Comparison of ENCODE assay signal across 8 mouse cellular contexts in the genomic region with DNA sequence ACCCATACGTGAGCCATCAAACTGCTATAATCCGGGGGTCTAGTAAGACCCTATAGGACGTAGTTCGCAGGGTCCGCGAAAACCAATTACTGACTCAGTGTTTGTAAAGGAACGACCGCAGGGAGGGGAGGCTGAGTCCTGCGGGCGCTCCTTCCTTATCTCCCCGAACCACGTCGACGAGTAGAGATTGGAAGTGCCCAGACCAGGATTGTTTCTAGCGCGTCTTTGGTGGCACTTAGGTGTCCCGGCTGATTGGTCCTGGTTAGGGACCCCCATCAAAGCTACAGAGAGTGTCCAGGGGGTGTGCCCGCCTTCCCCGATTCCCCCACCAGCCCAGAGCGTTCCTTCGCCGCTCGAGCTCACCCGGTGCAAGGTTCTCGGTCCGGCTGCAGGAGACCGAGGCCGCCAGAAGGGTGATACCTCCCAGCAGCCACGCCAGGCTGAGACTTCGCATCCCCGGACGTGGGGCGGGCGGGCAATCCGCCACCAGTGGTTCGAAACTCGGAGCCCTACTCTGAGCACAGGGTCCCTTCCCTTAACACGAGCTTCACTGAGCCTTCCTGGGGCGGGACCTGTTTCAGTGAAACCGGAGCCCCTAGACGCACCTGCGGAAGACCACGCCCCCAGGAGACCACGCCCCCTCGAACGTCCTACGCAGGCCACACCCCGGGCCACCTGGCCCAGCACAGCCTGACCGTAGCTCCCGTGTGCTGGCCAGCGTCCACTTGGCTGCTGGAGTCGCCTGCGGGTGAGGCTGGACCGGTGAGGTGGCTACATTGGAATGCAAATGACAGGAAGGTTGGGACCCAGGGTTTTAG. TPM values are rescaled to one million over a fixed set of nuclear protein-coding genes. Genes with fewer than 3 reads are reported as not detected.
DNase-seq lines count a peak whose midpoint lies in the region; ATAC-seq lines count a peak whose summit lies in the region.

A gene (minus strand): TSS at position 554 of the 818 bp plus-strand sequence.

- no peak within 1 kb of the TSS for H3K27ac ChIP-seq in heart, embryonic 11.5 days (ENCODE audit: low read depth, low read length)
- H3K27ac ChIP-seq in kidney, embryonic 14.5 days (ENCODE audit: low read depth, low read length): no peak within 1 kb of the TSS

- DNase-seq in cerebellum, postnatal 4 days (ENCODE audit: low spot score in 2 of 2): no peak
- peak; percentile 10 to 51 for DNase-seq in cerebellum, postnatal 36 days
- peak; percentile 88 for DNase-seq in lung, postnatal 10 days
- DNase-seq in ovary, postnatal 36 days (ENCODE audit: low spot score): peak; percentile 67
- no peak for DNase-seq in right cerebral cortex, postnatal 14 days

- H3K4me2 ChIP-seq in heart, embryonic 11.5 days: peak within 1 kb of the TSS; percentile 97
- H3K4me2 ChIP-seq in kidney, embryonic 14.5 days (replicated peaks; ENCODE audit: low read depth, low read length): peak within 1 kb of the TSS; percentile 52

- peaks cover 30% of the 10 kb centered on the region for H3K27me3 ChIP-seq in heart, embryonic 11.5 days (ENCODE audit: control insufficient read depth, insufficient read depth, low read length)
- peaks cover 25% of the 10 kb centered on the region for H3K27me3 ChIP-seq in kidney, embryonic 14.5 days (ENCODE audit: control insufficient read depth, insufficient read depth, low read length)

- peak; percentile 21; the same call in 1 of the 2 replicates for ATAC-seq in cerebellum, adult (ENCODE audit: insufficient number of reproducible peaks, low FRiP score, low TSS enrichment)
- peak; percentile 74; the same call in 1 of the 2 replicates for ATAC-seq in heart, embryonic 11.5 days (replicated peaks; ENCODE audit: insufficient number of reproducible peaks, low FRiP score, low TSS enrichment)
- ATAC-seq in kidney, embryonic 14.5 days (ENCODE audit: low FRiP score, low TSS enrichment): peak; percentile 87

- no peaks in the 10 kb centered on the region for H3K9me3 ChIP-seq in heart, embryonic 11.5 days (replicated peaks; ENCODE audit: control insufficient read depth, low read length)
- H3K9me3 ChIP-seq in kidney, embryonic 14.5 days (ENCODE audit: control insufficient read depth, low read length): no peaks in the 10 kb centered on the region

- H3K36me3 ChIP-seq in heart, embryonic 11.5 days (ENCODE audit: control insufficient read depth, insufficient read depth, low read length): no peaks in the 10 kb centered on the region
- no peaks in the 10 kb centered on the region for H3K36me3 ChIP-seq in kidney, embryonic 14.5 days (ENCODE audit: control insufficient read depth, insufficient read depth, low read length)

- H3K4me3 ChIP-seq in heart, embryonic 11.5 days (ENCODE audit: low read depth, low read length): peak within 1 kb of the TSS; percentile 50
- peak within 1 kb of the TSS; percentile 55 for H3K4me3 ChIP-seq in kidney, embryonic 14.5 days (ENCODE audit: low read length)

- WGBS in heart, embryonic 11.5 days (ENCODE audit: insufficient replicate concordance): under 1% methylated on average over 54 of the region's 54 CpGs
- under 1% methylated on average over 54 of the region's 54 CpGs for WGBS in kidney, embryonic 14.5 days

- peak within 1 kb of the TSS; percentile 61; the same call in 1 of the 2 replicates for H3K9ac ChIP-seq in heart, embryonic 11.5 days (ENCODE audit: low read depth, low read length)
- H3K9ac ChIP-seq in kidney, embryonic 14.5 days (ENCODE audit: low read depth, low read length): peak within 1 kb of the TSS; percentile 50

- H3K4me1 ChIP-seq in heart, embryonic 11.5 days (ENCODE audit: control insufficient read depth, insufficient read depth, low read length): peaks cover 12% of the 10 kb centered on the region; the same call in 1 of the 2 replicates
- peaks cover 4% of the 10 kb centered on the region; the same call in 1 of the 2 replicates for H3K4me1 ChIP-seq in kidney, embryonic 14.5 days (ENCODE audit: control insufficient read depth, insufficient read depth, low read length)

RNA-seq across cellular contexts. Expression of the gene that starts here (rescaled TPM):
- polyA plus RNA-seq in heart, embryonic 11.5 days (2014; fragmentation: Nextera tagmentation; extraction: Ambion mirVana): 0.20 TPM in 1 of 2 replicates, not detected in the other
- 6.2 and 7.8 TPM in 2 replicates for polyA plus RNA-seq in kidney, embryonic 14.5 days (2014; fragmentation: Nextera tagmentation; extraction: Ambion mirVana)

Comparison
In these comparisons a context has a peak if more than half of its experiments do, and no peak if none do; other contexts are left out.
1. DNase-seq: peak in cerebellum, postnatal 36 days (2 of 2), lung, postnatal 10 days (single experiment) and ovary, postnatal 36 days (single experiment); none in cerebellum, postnatal 4 days (0 of 2) and right cerebral cortex, postnatal 14 days (single experiment).
2. Peak in ATAC-seq, H3K4me3 ChIP-seq, H3K9ac ChIP-seq and H3K4me2 ChIP-seq in heart, embryonic 11.5 days; RNA of the gene not detected or under 1 TPM.
3. ATAC-seq: peak in every context shown above with its lines; median percentile 87 in kidney, embryonic 14.5 days; 74 in heart, embryonic 11.5 days; 21 in cerebellum, adult.